Mouse (Mus musculus): ENCODE results near the gene Fkbp15. TPM values are rescaled to one million over a fixed set of nuclear protein-coding genes. Genes with fewer than 3 reads are reported as not detected.

The Fkbp15 gene
- polyA plus RNA-seq, 1 experiment from 2014 or later: 23.7 TPM

DNA sequence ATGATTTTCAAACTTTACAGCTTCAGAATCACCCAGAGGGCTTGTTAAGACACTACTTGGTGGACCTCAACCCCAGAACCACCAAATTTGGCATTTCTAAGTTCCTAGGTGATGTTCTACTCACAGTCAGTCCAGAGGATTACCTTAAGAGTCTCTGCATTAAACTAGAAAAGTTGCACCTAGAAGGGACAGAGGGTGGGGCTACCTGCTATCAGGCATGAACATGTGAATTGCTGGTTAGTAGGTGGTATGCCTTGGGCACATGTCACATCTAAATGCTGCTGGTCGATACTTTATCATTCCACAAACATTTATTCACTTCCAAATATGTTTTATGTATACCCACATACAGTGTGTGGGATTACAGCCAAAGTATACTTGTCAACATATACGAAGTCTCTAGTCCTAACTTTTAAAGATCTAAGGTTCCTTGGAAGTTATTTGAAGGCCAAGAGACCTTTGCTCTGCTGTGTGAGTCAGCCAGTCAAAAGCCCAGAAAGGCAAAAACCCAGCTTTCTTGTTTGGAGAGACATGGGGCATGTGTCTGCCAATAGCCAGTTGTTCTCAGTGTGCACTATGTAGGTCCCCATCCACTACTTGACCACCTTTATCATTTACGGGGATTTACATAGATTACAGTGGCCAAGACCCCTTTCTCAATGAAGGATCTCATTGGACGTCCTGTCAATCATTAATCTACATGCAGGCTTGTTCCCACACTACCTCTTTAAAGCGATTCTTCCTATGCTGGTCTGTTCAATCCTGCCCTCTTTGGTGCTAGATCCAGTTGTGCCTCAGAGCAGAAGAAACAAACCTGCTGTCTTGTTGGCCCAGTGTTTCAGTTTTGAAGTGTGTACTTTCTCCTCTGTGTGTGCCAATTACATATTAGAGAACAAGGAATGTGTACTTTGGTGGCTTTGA is 29.5 kb upstream of the Fkbp15 start:
- ATAC-seq (ENCODE audit: low FRiP score): no peak
- WGBS: 89% methylated on average over 5 of the region's 5 CpGs
- H3K9ac ChIP-seq: no peak overlapping the region

DNA sequence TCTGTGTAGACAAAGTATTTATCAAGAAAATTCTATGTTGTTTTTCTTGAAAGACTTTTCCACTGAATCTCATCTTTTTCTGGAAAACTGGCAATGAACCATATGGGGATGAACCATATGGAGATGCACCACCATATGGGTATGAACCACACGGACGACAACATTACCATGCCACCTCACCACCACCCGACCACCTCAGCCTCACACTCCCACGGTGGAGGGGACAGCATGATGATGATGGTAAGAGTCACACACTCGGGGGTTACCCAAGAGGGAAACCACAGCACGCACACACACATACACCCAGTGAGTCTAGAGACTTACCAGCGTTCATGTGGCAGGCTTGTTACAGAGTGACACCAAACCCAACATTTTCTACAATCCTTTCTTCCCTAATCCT is 25.1 kb upstream of the Fkbp15 start:
- Histone ChIP-seq H3K4me1 (no peaks in the 10 kb centered on the region), H3K36me3 (replicated peaks) (peaks cover 28% of the 10 kb centered on the region)
- 87% methylated on average over 7 of the region's 7 CpGs for WGBS

More for the DNA sequence above, 29.5 kb upstream of the Fkbp15 start:
- Histone ChIP-seq H3K4me1 (no peaks in the 10 kb centered on the region), H3K36me3 (replicated peaks) (peaks cover 55% of the 10 kb centered on the region), H3K4me2 (no peak overlapping the region), H3K27me3 (no peaks in the 10 kb centered on the region), H3K4me3 (replicated peaks) (no peak overlapping the region), H3K27ac (no peak overlapping the region), H3K9me3 (no peaks in the 10 kb centered on the region)

DNA sequence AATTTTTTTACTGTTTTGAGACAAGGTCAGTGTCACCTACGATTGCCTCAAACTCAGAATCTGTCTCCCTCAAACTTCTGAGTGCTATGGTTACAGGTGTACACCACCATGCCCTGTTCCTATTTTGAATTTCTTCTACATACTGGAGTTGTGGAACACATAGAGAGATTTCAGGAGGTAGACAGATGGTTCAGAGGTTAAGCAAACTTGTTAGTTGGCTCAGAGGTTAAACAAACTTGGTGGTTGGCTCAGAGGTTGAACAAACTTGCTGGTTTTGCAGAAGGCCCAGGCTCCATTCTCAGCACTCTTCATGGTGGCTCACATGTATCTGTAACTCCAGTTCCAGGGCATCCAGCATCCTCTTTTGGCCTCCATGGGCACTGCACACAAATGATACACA is 23.8 kb upstream of the Fkbp15 start:
- Histone ChIP-seq H3K27ac (no peak overlapping the region), H3K27me3 (no peaks in the 10 kb centered on the region), H3K4me1 (peaks cover 2% of the 10 kb centered on the region; the same call in 1 of the 2 replicates), H3K4me2 (no peak overlapping the region), H3K36me3 (replicated peaks) (peaks cover 18% of the 10 kb centered on the region), H3K9me3 (no peaks in the 10 kb centered on the region), H3K4me3 (replicated peaks) (no peak overlapping the region), H3K9ac (no peak overlapping the region)
- WGBS: 97% methylated on average over 1 of the region's 1 CpGs
- no peak for ATAC-seq (ENCODE audit: low FRiP score)

More for the DNA sequence above, 25.1 kb upstream of the Fkbp15 start:
- no peak overlapping the region for H3K4me2 ChIP-seq
- no peak overlapping the region for H3K27ac ChIP-seq
- H3K4me3 ChIP-seq (replicated peaks): no peak overlapping the region
- H3K9me3 ChIP-seq: no peaks in the 10 kb centered on the region
- no peaks in the 10 kb centered on the region for H3K27me3 ChIP-seq
- no peak for ATAC-seq (ENCODE audit: low FRiP score)
- H3K9ac ChIP-seq: no peak overlapping the region

DNA sequence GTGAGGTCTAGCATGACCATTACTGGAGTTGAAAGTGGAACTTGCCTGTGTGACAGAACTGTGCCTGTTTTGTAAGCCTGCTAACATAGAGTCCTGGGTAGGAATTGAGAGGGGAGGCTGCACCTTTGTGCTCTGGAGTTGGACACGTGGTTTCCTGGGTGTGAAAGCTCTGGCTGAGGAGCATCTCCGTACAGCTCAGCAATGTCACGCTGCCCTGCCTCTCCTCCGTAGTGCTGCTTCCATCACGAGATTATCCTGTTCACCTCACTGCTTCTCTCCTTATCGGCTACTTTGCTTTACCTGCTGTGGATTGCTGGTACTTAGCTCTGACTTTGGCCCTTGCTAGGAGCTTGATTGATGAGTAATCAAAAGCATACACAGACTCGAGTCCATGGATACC is 23.4 kb upstream of the Fkbp15 start:
- WGBS: 87% methylated on average over 7 of the region's 7 CpGs

DNA sequence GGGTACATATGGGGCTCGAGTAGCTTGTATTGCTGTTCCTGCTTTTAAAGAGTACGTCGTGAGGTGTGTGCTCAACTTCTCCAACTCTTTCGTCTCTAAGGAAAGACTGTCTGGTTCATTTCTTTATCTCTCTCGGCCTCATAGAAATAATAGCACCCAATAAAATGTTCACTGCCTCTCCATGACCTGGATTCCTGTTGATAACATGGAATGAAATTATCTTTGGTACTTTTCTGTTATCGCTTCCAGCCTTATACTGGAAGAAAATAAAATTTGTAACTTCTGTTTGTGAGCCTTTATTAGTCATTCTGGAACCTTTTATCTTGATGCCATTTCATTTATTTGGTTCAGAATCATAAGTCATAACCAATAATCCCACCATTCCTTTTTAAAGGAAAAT is 22.9 kb upstream of the Fkbp15 start:
- H3K9ac ChIP-seq: no peak overlapping the region
- H3K4me3 ChIP-seq (replicated peaks): no peak overlapping the region
- no peak overlapping the region for H3K4me2 ChIP-seq
- H3K36me3 ChIP-seq (replicated peaks): peaks cover 10% of the 10 kb centered on the region
- peaks cover 10% of the 10 kb centered on the region; the same call in 1 of the 2 replicates for H3K4me1 ChIP-seq
- no peak overlapping the region for H3K27ac ChIP-seq
- 89% methylated on average over 6 of the region's 6 CpGs for WGBS
- H3K9me3 ChIP-seq: no peaks in the 10 kb centered on the region
- H3K27me3 ChIP-seq: no peaks in the 10 kb centered on the region
- ATAC-seq (ENCODE audit: low FRiP score): no peak

More for the DNA sequence above, 23.4 kb upstream of the Fkbp15 start:
- Histone ChIP-seq H3K27me3 (no peaks in the 10 kb centered on the region), H3K4me1 (peaks cover 6% of the 10 kb centered on the region; the same call in 1 of the 2 replicates), H3K4me2 (no peak overlapping the region), H3K27ac (no peak overlapping the region), H3K4me3 (replicated peaks) (no peak overlapping the region), H3K9ac (no peak overlapping the region), H3K36me3 (replicated peaks) (peaks cover 15% of the 10 kb centered on the region), H3K9me3 (no peaks in the 10 kb centered on the region)
- ATAC-seq (ENCODE audit: low FRiP score): no peak

DNA sequence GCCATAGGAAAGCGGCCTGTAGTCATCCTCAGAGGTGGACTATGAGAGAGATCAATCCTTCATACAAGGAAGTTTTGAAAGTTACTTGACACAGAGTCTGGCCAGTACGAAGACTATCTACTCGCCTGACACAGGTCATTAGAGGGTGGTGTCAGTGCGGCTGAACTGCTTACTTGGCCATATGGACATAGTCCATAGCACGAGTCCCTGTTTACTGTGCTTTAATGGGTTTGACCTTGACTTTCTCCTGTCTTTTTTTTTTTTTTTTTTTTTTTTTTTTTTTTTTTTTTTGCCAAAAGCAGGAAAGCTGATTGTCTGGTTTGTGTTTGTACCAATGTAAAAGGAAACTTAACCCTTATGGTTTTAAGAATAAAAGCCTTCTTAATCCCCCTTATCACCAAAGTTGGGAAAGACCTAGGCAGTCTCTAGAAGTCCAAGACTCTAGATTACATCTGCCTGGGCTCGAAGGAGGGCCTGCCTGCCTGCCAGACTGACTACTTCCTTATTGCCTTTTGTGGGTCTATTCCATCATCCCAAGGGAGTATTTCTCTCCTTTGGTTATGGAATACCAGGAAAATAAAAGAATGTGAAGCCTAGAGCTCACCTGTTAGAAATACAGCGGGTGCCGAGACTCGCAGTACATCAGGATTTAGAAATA is 19.5 kb upstream of the Fkbp15 start:
- H3K9ac ChIP-seq: no peak overlapping the region
- H3K27ac ChIP-seq: no peak overlapping the region
- no peaks in the 10 kb centered on the region for H3K36me3 ChIP-seq (replicated peaks)
- no peaks in the 10 kb centered on the region for H3K27me3 ChIP-seq
- H3K4me1 ChIP-seq: peaks cover 10% of the 10 kb centered on the region; the same call in 1 of the 2 replicates
- no peak overlapping the region for H3K4me3 ChIP-seq (replicated peaks)
- no peak overlapping the region for H3K4me2 ChIP-seq
- WGBS: 95% methylated on average over 9 of the region's 9 CpGs
- no peak for ATAC-seq (ENCODE audit: low FRiP score)
- no peaks in the 10 kb centered on the region for H3K9me3 ChIP-seq

DNA sequence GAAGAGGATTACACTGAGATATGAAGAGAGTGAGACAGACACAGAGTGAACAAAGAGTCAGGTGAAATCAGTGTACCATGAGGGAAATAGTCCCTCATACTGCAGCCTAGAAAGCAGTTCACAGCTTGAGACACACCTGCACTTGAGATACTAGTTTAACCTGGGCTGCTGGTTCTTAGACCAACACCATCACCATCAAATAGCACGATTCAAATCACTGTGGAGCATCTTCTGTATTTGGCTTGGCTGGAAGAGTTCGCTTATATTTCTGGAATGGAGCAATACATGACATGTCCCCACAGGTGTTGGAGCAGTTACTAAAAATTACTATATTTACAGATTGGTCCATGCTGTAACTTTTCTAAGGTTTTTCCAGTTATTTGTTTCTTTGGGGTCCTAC is 15.8 kb upstream of the Fkbp15 start:
- Histone ChIP-seq H3K9ac (no peak overlapping the region), H3K27me3 (no peaks in the 10 kb centered on the region), H3K4me2 (no peak overlapping the region), H3K4me1 (peaks cover 10% of the 10 kb centered on the region), H3K9me3 (no peaks in the 10 kb centered on the region), H3K27ac (no peak overlapping the region), H3K4me3 (replicated peaks) (no peak overlapping the region), H3K36me3 (replicated peaks) (no peaks in the 10 kb centered on the region)
- WGBS: 90% methylated on average over 2 of the region's 2 CpGs
- ATAC-seq (ENCODE audit: low FRiP score): no peak

DNA sequence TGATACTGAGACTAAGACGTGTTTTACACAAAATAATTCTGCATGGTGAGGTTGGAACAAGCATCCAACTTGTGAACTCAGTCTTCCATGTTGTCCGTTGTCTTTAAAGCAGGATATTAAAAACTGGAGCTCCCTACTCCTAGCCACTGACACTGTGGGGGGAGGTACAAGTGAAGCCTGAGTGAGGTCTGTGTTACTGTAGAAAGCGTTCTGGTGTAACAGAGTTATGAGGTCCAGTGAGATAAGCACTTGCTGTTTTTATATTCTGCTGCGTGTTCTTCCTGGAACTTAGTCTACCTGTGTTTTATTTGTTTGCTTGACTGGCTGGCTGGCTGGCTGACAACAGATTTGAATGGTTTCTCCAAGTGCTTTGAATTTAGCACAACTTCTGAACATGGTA is 14.0 kb upstream of the Fkbp15 start:
- Histone ChIP-seq H3K27me3 (no peaks in the 10 kb centered on the region), H3K9me3 (no peaks in the 10 kb centered on the region), H3K9ac (no peak overlapping the region), H3K4me2 (no peak overlapping the region), H3K4me1 (peaks cover 10% of the 10 kb centered on the region), H3K27ac (no peak overlapping the region), H3K4me3 (replicated peaks) (no peak overlapping the region), H3K36me3 (replicated peaks) (0 out of 2 replicates have a peak, but pooled peaks cover 4% of the 10 kb centered on the region)
- 91% methylated on average over 4 of the region's 4 CpGs for WGBS
- no peak for ATAC-seq (ENCODE audit: low FRiP score)

DNA sequence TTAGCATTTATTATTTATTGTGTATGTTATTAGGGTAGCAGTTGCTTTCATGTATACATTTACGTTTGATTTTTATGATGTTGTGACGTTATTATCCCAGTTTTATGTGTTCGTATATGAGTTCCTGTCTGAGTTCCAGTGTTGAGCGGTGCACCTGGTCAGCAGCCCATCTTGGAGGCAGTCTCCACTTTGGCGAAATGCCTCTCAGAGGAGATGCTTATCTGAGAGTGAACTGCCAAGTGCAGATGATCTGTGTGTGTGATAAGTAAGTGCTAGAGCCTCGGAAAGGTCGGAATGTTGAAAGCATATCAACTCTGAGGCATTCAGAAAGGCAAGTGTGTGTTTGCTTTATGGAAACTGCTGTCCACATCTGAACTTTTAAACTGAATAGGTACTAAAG is 13.3 kb upstream of the Fkbp15 start:
- H3K9ac ChIP-seq: no peak overlapping the region
- H3K27ac ChIP-seq: no peak overlapping the region
- no peak overlapping the region for H3K4me2 ChIP-seq
- WGBS: 91% methylated on average over 7 of the region's 7 CpGs
- H3K9me3 ChIP-seq: no peaks in the 10 kb centered on the region
- H3K4me1 ChIP-seq: peaks cover 3% of the 10 kb centered on the region
- no peak overlapping the region for H3K4me3 ChIP-seq (replicated peaks)
- H3K36me3 ChIP-seq (replicated peaks): 0 out of 2 replicates have a peak, but pooled peaks cover 4% of the 10 kb centered on the region
- no peaks in the 10 kb centered on the region for H3K27me3 ChIP-seq
- no peak for ATAC-seq (ENCODE audit: low FRiP score)

DNA sequence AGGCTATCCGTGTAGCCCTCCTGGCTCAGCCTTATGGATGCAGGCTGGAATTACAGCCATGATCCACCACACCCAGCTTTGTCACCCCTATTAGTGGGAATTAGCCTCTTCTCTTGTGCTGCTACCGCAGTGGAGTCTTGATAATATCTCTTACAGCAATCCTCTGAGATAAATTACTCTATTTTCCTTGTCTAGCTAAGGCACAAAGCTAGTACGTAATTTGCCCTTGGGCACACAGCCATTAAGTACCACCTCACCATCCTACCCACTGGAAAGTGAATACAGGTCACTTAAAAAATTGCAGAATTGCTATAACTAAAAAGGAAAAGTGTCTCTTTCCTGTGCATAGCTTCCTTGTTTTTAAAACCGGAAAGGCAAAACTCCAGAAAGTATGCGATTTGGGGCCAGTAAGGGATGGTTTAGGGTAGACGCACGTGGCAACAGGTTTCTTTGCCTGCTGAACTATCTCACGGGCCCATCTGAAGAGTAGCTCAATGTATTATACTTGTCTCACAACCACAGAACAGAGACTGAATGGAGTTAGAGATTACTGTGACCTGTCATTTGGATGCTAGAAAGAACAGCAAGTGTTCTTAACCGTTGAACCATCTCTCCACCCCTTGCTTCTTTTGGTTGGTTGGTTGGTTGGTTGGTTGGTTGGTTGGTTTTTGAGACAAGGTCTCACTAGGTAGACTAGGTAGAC is 12.6 kb upstream of the Fkbp15 start:
- Histone ChIP-seq H3K9me3 (no peaks in the 10 kb centered on the region), H3K4me2 (no peak overlapping the region), H3K4me1 (no peaks in the 10 kb centered on the region; the same call in 1 of the 2 replicates), H3K4me3 (replicated peaks) (no peak overlapping the region), H3K27me3 (no peaks in the 10 kb centered on the region), H3K9ac (no peak overlapping the region), H3K27ac (no peak overlapping the region), H3K36me3 (replicated peaks) (0 out of 2 replicates have a peak, but pooled peaks cover 4% of the 10 kb centered on the region)
- WGBS: 86% methylated on average over 9 of the region's 9 CpGs
- ATAC-seq (ENCODE audit: low FRiP score): no peak

DNA sequence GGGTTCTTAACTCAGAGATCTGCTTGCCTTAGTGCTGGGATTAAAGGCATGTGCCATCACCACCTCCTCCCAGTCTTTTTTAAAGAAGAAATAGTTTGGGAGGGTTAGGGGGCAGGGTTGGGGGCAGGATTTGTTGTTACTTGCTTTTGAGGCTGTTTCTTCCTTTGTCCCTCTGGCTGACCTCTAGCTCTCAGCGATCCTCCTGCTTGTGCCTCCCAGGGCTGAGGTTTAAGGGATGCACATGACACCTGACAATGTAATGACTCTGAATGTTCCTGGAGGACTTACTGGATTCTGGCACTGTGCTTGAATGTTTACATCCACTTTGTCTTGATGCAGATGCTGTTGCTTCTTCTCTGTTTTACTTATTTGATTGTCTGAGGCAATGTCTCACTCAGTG is 12.1 kb upstream of the Fkbp15 start:
- Histone ChIP-seq H3K4me2 (no peak overlapping the region), H3K36me3 (replicated peaks) (0 out of 2 replicates have a peak, but pooled peaks cover 4% of the 10 kb centered on the region), H3K9ac (no peak overlapping the region), H3K4me3 (replicated peaks) (no peak overlapping the region), H3K27ac (no peak overlapping the region), H3K9me3 (no peaks in the 10 kb centered on the region), H3K4me1 (no peaks in the 10 kb centered on the region; the same call in 1 of the 2 replicates), H3K27me3 (no peaks in the 10 kb centered on the region)
- WGBS: 5% methylated on average over 1 of the region's 1 CpGs
- ATAC-seq (ENCODE audit: low FRiP score): no peak

DNA sequence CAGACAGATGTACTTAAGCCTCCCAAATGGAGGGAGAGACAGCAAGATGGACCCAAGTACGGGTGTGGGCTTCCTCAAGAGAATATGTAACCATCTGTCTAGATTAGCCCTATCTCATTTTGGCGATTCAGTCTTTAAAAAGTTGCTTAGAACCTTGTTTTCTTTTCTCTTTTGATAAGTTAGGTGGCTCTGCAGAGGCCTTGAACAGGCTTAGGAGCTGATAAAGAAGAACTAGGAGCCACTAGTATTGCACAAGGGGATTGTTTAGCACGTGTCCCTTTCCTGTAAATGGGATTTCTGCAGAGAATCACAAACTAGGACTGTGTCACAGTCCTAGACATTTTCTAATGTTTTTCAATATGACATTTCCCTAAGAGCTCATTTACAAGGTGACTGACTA is 8.7 kb upstream of the Fkbp15 start:
- Histone ChIP-seq H3K36me3 (replicated peaks) (0 out of 2 replicates have a peak, but pooled peaks cover 4% of the 10 kb centered on the region), H3K27me3 (no peaks in the 10 kb centered on the region), H3K9ac (no peak overlapping the region), H3K9me3 (no peaks in the 10 kb centered on the region), H3K4me2 (no peak overlapping the region), H3K27ac (no peak overlapping the region), H3K4me3 (replicated peaks) (no peak overlapping the region), H3K4me1 (no peaks in the 10 kb centered on the region; the same call in 1 of the 2 replicates)
- no peak for ATAC-seq (ENCODE audit: low FRiP score)
- 86% methylated on average over 3 of the region's 3 CpGs for WGBS

Measured in forebrain, embryonic 12.5 days (tissue).